ENCODE assay signal across 8 mouse cellular contexts in the genomic region with DNA sequence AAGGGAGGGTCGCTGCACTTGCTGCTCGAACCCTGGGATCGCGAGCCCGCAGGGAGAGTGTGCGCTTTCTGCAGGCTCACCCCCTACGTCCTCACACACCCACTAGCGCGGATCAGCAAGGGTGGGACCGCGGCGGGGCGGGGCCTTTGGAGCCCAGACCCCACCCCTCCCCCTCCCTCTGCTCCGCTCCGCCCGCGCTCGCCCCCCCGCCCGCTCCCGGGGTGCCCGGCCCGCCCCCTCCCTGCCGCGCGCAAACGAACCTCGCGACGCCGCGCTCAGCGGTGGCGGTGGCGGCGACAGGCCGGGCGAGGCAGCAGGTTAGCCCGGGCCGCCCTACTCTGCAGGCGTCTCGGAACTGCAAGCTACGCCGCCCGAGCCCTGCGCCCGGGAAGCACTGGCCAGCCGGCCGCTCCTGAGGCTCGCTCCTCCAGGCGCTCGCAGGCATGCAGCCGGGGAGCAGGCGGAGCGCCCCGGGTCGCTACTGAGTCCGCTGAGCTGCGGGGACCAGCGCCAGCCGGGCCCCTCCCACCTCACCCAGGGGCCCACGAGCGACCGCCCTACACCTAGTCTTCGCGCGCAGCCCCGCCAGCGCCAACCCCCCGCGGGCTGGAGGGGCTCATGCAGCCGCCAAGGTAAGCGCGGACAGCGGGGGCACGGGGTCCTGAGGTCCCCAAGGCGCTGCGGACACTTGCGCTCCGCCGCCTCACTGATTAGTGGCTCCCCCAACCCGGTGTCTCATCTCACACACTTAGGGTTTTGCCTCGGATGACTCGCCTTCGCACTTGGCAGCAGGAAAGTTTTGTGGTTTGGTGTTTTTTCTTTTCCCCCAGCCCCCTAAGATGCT. TPM values are rescaled to one million over a fixed set of nuclear protein-coding genes. Genes with fewer than 3 reads are reported as not detected.
DNase-seq lines count a peak whose midpoint lies in the region; ATAC-seq and TF ChIP-seq lines count a peak whose summit lies in the region.

A gene (plus strand): TSS at position 253 of the 844 bp plus-strand sequence.

- peaks cover 19% of the 10 kb centered on the region for H3K27me3 ChIP-seq in spleen, adult 2 months (ENCODE audit: control insufficient read depth, insufficient read depth, low read length)
- H3K27me3 ChIP-seq in embryonic facial prominence, embryonic 12.5 days = peaks cover 54% of the 10 kb centered on the region
- peaks cover 83% of the 10 kb centered on the region for H3K27me3 ChIP-seq in kidney, embryonic 15.5 days
- H3K27me3 ChIP-seq in liver, embryonic 11.5 days (replicated peaks; ENCODE audit: control insufficient read depth, insufficient read depth, low read length) = peaks cover 85% of the 10 kb centered on the region
- H3K27me3 ChIP-seq in neural tube, embryonic 12.5 days (replicated peaks) = peaks cover 7% of the 10 kb centered on the region; the same call in 1 of the 2 replicates

- no peaks in the 10 kb centered on the region for H3K9me3 ChIP-seq in embryonic facial prominence, embryonic 12.5 days
- no peaks in the 10 kb centered on the region for H3K9me3 ChIP-seq in kidney, embryonic 15.5 days (replicated peaks)
- no peaks in the 10 kb centered on the region for H3K9me3 ChIP-seq in liver, embryonic 11.5 days (ENCODE audit: control insufficient read depth, low read length)
- no peaks in the 10 kb centered on the region for H3K9me3 ChIP-seq in neural tube, embryonic 12.5 days

- peak; percentile 80 for ATAC-seq in embryonic facial prominence, embryonic 12.5 days (ENCODE audit: insufficient number of reproducible peaks, insufficient read depth, low FRiP score, low TSS enrichment)
- ATAC-seq in kidney, embryonic 15.5 days (replicated peaks; ENCODE audit: low FRiP score) = peak; percentile 85
- ATAC-seq in liver, embryonic 11.5 days (replicated peaks; ENCODE audit: low FRiP score) = peak; percentile 72
- peak; percentile 90 for ATAC-seq in neural tube, embryonic 12.5 days (ENCODE audit: low FRiP score, low read depth)

- no peaks in the 10 kb centered on the region for H3K36me3 ChIP-seq in spleen, adult 2 months (ENCODE audit: control insufficient read depth, insufficient read depth, low read length)
- no peaks in the 10 kb centered on the region for H3K36me3 ChIP-seq in embryonic facial prominence, embryonic 12.5 days
- H3K36me3 ChIP-seq in kidney, embryonic 15.5 days = no peaks in the 10 kb centered on the region
- H3K36me3 ChIP-seq in liver, embryonic 11.5 days (ENCODE audit: control insufficient read depth, insufficient read depth, low read length) = no peaks in the 10 kb centered on the region
- no peaks in the 10 kb centered on the region for H3K36me3 ChIP-seq in neural tube, embryonic 12.5 days

- peak within 1 kb of the TSS; percentile 73 for H3K9ac ChIP-seq in embryonic facial prominence, embryonic 12.5 days
- peak within 1 kb of the TSS; percentile 52 for H3K9ac ChIP-seq in kidney, embryonic 15.5 days
- no peak within 1 kb of the TSS for H3K9ac ChIP-seq in liver, embryonic 11.5 days (ENCODE audit: low read depth, low read length)
- H3K9ac ChIP-seq in neural tube, embryonic 12.5 days = peak within 1 kb of the TSS; percentile 92

- WGBS in spleen, adult 2 months = under 1% methylated on average over 73 of the region's 85 CpGs
- under 1% methylated on average over 58 of the region's 85 CpGs for WGBS in embryonic facial prominence, embryonic 12.5 days
- WGBS in kidney, embryonic 15.5 days = under 1% methylated on average over 63 of the region's 85 CpGs
- WGBS in liver, embryonic 11.5 days = under 1% methylated on average over 67 of the region's 85 CpGs
- under 1% methylated on average over 61 of the region's 85 CpGs for WGBS in neural tube, embryonic 12.5 days

- no peak for TF ChIP-seq POLR2A in spleen, adult 2 months (IDR thresholded peaks at IDR 0.05; ENCODE audit: low read depth, low read length)

- no peak for TF ChIP-seq CTCF in spleen, adult 2 months (IDR thresholded peaks at IDR 0.05; ENCODE audit: extremely low read depth, insufficient read depth, insufficient read length, insufficient replicate concordance)

- peak within 1 kb of the TSS; percentile 98 for H3K4me2 ChIP-seq in embryonic facial prominence, embryonic 12.5 days (replicated peaks)
- peak within 1 kb of the TSS; percentile 100 for H3K4me2 ChIP-seq in kidney, embryonic 15.5 days
- peak within 1 kb of the TSS; percentile 79 for H3K4me2 ChIP-seq in liver, embryonic 11.5 days
- peak within 1 kb of the TSS; percentile 86 for H3K4me2 ChIP-seq in neural tube, embryonic 12.5 days (replicated peaks)

- H3K4me3 ChIP-seq in spleen, adult 2 months (ENCODE audit: extremely low read depth, insufficient read depth, insufficient read length) = peak within 1 kb of the TSS; percentile 31; the same call in 1 of the 2 replicates
- peak within 1 kb of the TSS; percentile 68 for H3K4me3 ChIP-seq in embryonic facial prominence, embryonic 12.5 days
- peak within 1 kb of the TSS; percentile 62 for H3K4me3 ChIP-seq in kidney, embryonic 15.5 days (replicated peaks)
- H3K4me3 ChIP-seq in liver, embryonic 11.5 days (ENCODE audit: low read depth, low read length) = peak within 1 kb of the TSS; percentile 55
- peak within 1 kb of the TSS; percentile 90 for H3K4me3 ChIP-seq in neural tube, embryonic 12.5 days

- DNase-seq in spleen, adult 2 months (ENCODE audit: low read depth in 1 of 2, low spot score in 2 of 2) = no peak
- no peak for DNase-seq in spleen, postnatal 14 days (ENCODE audit: low spot score in 2 of 2)
- DNase-seq in heart, adult 9 months (ENCODE audit: low spot score in 2 of 2) = peak; percentile 66 to 70
- DNase-seq in liver, embryonic 11.5 days (ENCODE audit: low spot score) = peak; percentile 43
- DNase-seq in natural killer cell, adult 2 months (ENCODE audit: low spot score in 2 of 2) = no peak

- no peak within 1 kb of the TSS for H3K27ac ChIP-seq in spleen, adult 2 months (ENCODE audit: insufficient read depth, low read length)
- peak within 1 kb of the TSS; percentile 76 for H3K27ac ChIP-seq in embryonic facial prominence, embryonic 12.5 days
- H3K27ac ChIP-seq in kidney, embryonic 15.5 days = peak within 1 kb of the TSS; percentile 41
- H3K27ac ChIP-seq in liver, embryonic 11.5 days (ENCODE audit: low read depth, low read length) = no peak within 1 kb of the TSS
- peak within 1 kb of the TSS; percentile 92 for H3K27ac ChIP-seq in neural tube, embryonic 12.5 days

- H3K4me1 ChIP-seq in spleen, adult 2 months (ENCODE audit: control insufficient read depth, insufficient read depth, insufficient read length) = peaks cover 7% of the 10 kb centered on the region
- peaks cover 22% of the 10 kb centered on the region for H3K4me1 ChIP-seq in embryonic facial prominence, embryonic 12.5 days
- peaks cover 36% of the 10 kb centered on the region for H3K4me1 ChIP-seq in kidney, embryonic 15.5 days
- H3K4me1 ChIP-seq in liver, embryonic 11.5 days (replicated peaks; ENCODE audit: control insufficient read depth, insufficient read depth, low read length) = peaks cover 5% of the 10 kb centered on the region; the same call in 1 of the 2 replicates
- H3K4me1 ChIP-seq in neural tube, embryonic 12.5 days = peaks cover 45% of the 10 kb centered on the region

RNA-seq across cellular contexts. Expression of the gene that starts here (rescaled TPM):
- polyA plus RNA-seq in spleen, adult 2 months (2012; rRNA removed) = 4.7 and 4.8 TPM in 2 replicates
- 24.3 and 28.1 TPM in 2 replicates for polyA plus RNA-seq in embryonic facial prominence, embryonic 12.5 days (2016; fragmentation: Nextera tagmentation; extraction: Ambion mirVana)
- polyA plus RNA-seq in kidney, embryonic 15.5 days (2015; fragmentation: Nextera tagmentation; extraction: Ambion mirVana) = 11.7 and 13.7 TPM in 2 replicates
- 2.8 and 3.0 TPM in 2 replicates for polyA plus RNA-seq in liver, embryonic 11.5 days (2014; fragmentation: Nextera tagmentation; extraction: Ambion mirVana)
- 48.8 and 49.0 TPM in 2 replicates for polyA plus RNA-seq in neural tube, embryonic 12.5 days (2016; fragmentation: Nextera tagmentation; extraction: Ambion mirVana)

Comparison
In these comparisons a context has a peak if more than half of its experiments do, and no peak if none do; other contexts are left out.
1. DNase-seq: peak in heart, adult 9 months (2 of 2) and liver, embryonic 11.5 days (single experiment); none in spleen, adult 2 months (0 of 2), spleen, postnatal 14 days (0 of 2) and natural killer cell, adult 2 months (0 of 2).
2. H3K27ac ChIP-seq: peak in embryonic facial prominence, embryonic 12.5 days (single experiment), kidney, embryonic 15.5 days (single experiment) and neural tube, embryonic 12.5 days (single experiment); none in spleen, adult 2 months (single experiment) and liver, embryonic 11.5 days (single experiment).
3. H3K4me3 ChIP-seq: peak in every context shown above with its lines; median percentile 90 in neural tube, embryonic 12.5 days; 68 in embryonic facial prominence, embryonic 12.5 days; 62 in kidney, embryonic 15.5 days; 55 in liver, embryonic 11.5 days; 31 in spleen, adult 2 months.
4. Peak in every context shown above with its lines, with median percentiles within 50 percentile points of each other: ATAC-seq and H3K4me2 ChIP-seq.